Mouse (Mus musculus) right cerebral cortex, adult 2 months (tissue): ENCODE data around the gene Vps13a.

ENCODE experiments used
- DNase-seq, 2 experiments: peaks; one replicate each; pipeline ENCODE4 v3.0.0; 2021 to 2022; ENCODE audit warnings: low spot score in 2 of 2

Gene Vps13a

DNA sequence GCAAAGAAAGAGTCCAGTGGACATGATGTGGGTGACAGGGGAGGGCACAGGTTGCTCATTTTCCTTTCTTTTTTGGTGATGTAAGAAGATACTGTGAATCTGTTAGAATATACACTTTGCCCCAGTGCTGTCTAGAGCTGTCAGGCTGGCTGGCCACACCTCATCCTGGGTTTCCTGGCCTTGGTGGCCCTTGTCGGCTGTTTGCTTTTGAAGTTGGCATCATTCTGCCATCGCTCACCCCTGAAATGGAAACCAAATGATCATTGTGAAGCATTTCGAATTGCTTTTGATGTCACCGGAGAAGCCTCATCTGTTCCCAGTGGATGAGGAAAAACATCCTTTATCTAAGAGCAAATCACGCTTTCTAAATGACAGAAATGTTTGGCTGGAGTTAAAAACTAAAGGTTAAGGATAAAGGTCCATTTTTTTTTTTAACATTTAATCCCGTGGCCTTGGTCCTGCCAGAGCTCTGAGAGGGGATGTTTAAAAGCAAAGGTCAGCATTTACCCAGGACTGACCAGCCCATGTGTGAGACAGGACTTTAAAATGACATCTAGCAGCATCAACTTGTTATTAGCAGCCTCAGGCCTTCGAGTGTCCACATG lies 201.0 kb downstream of the Vps13a start:
- DNase-seq: no peak

DNA sequence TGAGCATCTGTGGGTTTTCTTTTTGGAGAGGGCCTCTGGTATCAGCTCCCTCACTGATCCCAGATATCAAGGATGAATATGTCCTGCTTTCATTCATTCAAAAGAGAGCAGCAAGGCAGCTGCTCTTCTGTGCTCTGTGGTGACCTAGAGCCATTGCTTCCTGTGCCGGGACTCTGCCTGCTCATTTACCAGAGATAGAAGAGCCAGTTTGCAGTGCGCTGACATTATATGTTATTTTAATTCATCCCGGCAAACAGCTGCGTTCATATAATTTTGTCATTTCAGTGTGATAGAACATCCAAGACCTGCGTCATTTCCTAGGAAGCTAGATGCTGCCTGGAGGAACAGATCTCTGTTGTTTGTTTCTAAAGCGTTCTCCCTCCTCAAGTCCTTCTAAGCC lies 203.9 kb downstream of the Vps13a start:
- no peak for DNase-seq
